Mouse (Mus musculus): ENCODE measurements around the gene Klhl3.
"Not testable (repeated sequence)": the region's sequence is repeated elsewhere in the genome, so short reads cannot be mapped to it uniquely, and the experiment has no call there.

The Klhl3 gene

DNA sequence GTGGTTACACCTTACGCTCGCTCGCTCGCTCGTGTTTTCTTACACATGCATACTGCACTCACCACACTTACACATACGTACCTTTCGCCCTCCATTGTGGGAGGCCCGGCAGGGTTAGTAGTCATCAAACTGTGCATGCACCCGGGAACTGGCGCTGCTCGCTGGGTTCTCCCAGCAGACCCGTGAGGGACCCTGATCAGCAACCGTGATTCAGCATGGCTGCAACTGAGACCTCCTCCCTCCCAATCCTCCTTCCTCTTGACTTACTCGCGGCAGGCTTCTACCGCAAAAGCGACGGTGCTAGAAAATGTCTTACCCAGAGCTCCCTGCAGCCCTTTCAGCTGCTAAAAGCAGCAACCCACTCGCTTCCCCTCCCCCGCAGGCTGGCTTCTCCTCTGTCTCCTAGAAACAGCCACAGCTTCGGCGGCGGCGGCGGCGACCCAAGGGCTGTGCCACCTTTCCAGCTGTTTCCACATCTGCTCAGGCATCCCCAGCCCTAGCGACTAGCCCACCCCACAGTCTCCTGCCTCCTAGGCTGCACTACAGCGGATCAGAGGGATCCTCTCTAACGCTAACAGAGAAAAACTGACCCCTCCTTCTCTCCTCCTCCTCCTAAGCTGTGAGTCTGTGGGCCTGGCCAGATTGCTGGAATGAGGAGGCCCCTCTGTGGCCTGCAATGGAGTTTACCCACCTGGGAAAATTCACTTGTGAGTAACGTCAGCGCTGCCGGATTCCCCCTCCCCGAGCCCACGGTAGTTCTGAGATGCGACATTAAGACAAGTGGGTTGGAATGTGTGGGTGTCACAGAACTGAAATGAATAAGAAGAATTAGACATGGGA is at the start of gene Klhl3:
Gene Klhl3 (minus strand): TSS at position 532 of the 840 bp plus-strand sequence.
- no peak for DNase-seq (ENCODE audit: low read depth, low spot score)

DNA sequence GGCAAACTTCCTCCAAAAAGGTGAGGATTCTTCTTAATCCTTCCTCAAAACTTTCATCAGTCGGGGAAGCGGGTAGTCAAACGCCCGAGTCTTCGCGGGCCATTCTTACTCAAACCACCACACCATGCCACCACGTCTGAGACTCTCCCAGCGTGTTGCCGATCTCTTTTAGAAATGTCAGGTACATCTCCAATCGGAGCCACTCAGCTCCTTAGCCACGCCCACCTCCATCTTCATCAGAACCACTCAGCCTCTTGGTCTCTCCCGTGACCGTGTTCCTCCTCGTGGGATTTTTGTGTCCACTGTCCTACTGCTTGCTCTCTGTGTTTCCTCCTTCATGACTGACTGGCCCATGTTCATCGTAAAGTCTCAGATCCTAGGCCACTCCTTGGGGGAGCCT is 47.4 kb upstream of the Klhl3 start:
- DNase-seq (ENCODE audit: low read depth, low spot score), result no peak

DNA sequence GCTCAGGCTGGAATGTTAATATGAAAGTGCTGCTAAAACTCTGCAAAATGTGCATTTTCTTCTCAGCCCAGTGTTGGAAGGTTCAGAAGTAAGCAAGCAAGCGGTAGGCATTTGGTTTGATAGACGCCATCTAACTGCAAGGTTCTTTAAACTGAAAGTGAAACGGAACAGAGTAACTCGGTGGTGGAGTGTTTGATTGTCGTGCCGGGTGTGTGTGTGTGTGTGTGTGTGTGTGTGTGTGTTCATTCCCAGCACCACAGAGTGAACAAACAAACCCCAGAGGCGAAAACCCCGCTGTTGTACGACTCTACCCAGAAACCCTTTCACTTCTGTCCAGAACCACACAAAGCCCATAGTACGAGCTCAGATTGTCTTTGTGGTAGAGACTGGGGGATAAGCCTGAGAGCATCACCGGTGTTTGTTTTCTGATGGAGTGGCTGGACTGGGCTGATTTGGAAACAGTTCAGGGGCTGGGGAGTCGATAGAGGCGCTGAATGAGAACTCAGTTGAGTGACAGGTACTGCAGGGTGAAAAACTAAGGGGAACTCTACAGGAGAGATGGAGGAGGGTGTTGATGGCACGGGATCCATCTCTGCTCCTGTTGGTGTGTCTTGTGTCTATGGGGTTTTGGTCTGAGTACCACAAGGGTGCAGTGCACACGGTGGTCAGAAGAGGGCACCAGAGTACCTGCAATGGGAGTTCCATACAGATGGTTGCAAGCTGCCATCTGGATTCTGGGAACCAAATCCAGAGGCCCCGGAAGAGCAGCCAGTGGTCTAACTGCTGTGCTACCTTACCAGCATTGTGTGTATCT is 44.9 kb upstream of the Klhl3 start:
- DNase-seq (ENCODE audit: low read depth, low spot score), result peak; percentile 94

DNA sequence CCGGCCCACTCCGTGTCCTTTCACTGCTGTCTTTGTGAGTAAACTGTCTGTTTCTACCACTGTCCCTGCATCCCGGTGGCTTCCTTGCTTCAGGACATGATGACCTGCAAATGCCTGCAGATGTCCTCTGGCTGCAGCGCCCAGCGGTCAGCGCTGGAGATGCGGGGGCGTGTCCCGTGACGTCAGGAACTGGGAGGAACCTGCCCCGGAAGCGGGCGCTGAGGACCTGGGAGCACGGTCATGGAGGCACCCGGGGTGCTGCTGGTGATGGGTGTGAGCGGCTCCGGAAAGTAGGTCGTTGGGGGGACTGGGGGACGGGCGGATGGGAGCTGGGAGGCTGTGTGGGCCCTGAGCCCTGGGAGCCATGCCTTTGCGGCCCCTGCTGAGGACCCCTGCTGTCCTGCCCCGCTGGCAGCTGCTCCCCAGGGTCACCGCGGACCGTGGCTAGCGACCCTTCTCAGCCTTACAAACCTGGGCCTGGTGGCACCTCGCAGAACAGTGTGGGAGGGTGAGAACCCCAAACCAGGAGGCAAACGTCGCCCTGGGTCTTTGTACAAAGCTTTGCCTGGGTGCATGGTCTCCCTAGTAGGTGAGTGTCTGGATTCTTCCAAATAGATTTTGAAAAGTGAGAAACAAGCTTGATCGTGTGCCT is 44.2 kb upstream of the Klhl3 start, which contains the start of gene Idnk:
Gene Idnk (plus strand): TSS at position 203 of the 652 bp plus-strand sequence.
- peak; percentile 71 for DNase-seq (ENCODE audit: low read depth, low spot score)

DNA sequence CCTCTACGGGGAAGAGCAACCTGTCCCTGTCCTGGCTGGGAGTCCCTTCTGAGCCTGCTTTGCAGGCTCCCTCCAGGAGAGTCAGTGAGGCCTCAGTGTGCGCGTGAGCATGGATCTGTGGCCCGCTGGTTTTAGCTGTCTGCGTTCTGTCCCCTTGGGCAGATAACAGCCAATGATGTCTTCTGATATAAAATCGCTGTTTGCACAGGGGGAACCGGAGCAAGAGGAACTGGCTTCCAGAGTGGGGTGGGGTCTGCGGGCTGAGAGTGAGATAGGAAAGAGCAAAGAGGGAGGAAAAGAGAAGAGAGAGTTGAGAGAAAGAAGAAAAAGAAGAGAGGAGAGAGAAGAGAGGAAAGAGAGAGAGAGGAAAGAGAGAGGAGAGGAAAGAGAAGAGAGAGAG is 43.6 kb upstream of the Klhl3 start:
- DNase-seq (ENCODE audit: low read depth, low spot score), result no peak

DNA sequence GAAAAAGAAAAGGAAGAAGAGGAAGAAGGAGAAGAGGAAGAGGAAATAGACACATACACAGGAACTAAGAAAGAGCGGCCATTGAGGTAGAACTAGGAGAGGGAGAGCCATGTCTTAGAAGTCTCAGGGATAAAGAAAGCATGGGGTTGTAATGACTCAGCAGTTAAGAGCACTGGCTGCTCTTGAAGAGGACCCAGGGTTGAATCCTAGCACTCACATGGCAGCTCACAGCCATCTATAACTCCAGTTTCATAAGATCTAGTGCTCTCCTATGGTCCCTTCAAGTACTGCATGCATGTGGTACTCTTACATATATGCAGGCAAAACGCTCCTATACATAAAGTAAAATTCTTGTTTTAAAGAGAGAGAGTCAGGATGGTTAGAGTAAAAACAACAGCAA is 42.6 kb upstream of the Klhl3 start:
- DNase-seq (ENCODE audit: low read depth, low spot score), result no peak

DNA sequence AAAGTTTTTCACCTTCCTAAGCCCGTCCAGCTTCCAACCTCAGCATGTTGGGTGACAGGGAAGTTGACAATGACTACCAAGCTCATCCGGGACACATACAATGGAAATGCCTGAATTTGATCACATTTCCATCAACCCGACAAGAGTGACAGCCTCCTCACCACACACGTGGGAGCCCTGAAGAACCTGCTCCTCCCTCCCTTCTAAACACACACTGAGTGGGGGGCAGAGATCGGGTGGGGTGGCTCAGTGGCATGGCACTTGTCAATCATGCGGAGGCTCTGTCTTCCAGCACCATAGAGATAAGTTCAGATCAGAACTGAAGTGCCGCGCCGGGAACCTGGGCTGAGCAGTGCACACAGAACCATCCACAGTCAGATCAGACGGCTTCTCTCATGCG is 37.0 kb upstream of the Klhl3 start:
- no peak for DNase-seq (ENCODE audit: low read depth, low spot score)

DNA sequence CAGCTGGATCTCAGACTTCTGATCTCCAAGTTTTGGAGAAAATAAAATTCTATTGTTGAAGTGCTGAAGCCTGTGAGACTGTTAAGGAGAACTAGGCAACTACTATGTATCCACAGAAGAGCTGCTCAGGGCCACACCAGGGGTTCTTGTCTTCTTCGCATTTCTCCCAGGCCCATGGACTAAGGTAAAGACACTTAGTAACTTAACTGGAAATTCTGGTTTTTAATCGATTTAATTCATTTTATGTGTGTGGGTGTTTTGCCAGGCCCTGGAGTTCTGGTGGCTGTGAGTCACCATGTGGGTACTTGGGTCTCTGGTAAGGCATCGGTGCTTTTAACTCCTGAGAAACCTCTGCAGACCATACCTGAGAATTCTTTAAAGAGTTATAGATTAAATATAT is 36.2 kb upstream of the Klhl3 start:
- DNase-seq (ENCODE audit: low read depth, low spot score), result no peak

DNA sequence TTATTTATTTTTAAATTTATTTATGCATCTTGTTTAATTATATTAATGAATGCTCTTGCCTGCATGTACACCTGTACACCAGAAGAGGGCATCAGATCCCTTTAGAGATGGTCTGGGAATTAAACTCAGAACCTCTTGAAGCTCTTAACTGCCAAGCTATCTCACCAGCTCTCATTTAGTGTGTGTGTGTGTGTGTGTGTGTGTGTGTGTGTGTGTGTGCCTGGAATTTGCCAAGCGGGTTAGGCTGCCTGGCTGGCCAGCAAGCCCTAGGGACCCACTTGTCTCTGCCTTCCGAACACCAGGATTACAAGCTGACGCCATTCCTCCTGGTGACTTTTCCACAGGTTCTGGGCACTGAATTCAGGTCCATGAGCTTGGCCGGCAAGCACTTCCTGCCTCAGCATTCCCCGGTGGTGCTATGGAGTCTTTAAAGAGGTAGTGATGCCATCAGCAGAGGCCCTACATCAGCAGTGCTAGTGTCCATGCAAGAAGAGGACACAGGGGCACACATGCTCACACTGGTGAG is 35.7 kb upstream of the Klhl3 start:
- peak; percentile 31 for DNase-seq (ENCODE audit: low read depth, low spot score)

DNA sequence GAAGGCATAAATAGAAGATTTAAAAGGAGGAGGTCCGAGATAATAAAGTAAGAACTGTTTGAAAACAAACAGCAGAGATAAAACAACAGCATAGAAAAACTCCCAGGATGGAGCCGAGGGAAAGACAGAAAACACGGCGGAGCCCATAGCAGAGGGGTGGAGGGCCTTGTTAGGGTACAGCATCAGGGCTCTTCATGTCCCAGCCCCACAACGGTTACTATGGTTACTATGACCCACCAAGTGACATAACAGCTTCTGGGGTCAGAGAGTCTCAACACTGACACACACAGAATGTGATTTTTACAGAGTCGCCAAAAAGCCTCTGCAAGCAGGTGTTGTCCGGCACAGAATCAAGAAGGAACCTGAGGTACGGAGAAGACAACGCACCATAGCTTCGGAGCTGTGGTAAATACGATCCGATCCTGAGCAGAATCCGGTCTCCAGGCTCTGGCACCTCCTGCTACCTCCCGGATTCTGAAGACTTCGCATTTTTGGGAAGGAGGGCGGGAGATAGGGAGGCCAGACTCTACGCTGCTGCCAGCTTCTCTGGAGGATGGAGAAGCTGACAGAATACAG is 35.0 kb upstream of the Klhl3 start:
- DNase-seq (ENCODE audit: low read depth, low spot score), result peak; percentile 58

DNA sequence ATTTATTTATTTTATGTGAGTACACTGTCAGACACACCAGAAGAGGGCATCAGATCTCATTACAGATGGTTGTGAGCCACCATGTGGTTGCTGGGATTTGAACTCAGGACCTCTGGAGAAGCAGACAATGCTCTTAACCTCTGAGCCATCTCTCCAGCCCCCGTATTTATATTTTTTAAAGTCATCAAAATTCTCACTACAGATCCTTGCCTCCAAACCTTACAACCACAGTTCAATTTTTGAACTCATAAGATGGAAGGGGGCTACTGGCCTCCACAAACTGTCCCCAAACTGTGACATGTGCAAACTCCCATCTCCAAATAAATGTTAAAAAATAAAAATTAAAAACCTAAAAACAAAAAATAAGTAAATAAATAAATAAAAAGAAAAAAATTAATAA is 34.4 kb upstream of the Klhl3 start:
- DNase-seq (ENCODE audit: low read depth, low spot score), result no peak

DNA sequence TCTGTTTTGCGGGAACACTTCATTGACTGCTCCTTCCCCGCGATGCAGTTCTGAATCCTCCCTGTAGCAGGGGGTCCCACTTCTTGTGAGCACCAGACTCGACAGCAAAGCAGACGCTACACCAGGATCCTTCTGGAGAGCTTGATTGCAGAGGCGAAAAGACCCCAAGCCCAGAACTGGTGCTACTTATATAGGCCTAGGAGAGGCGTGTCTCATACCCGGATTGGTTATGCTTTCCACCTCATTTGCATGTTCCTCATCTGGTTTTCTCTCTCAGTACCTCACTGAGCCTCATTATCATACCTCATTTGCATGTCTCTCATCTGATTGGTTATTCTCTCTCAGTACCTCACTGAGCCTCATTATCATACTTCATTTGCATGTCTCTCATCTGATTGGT is 33.2 kb upstream of the Klhl3 start:
- DNase-seq (ENCODE audit: low read depth, low spot score), result not testable (repeated sequence)

DNA sequence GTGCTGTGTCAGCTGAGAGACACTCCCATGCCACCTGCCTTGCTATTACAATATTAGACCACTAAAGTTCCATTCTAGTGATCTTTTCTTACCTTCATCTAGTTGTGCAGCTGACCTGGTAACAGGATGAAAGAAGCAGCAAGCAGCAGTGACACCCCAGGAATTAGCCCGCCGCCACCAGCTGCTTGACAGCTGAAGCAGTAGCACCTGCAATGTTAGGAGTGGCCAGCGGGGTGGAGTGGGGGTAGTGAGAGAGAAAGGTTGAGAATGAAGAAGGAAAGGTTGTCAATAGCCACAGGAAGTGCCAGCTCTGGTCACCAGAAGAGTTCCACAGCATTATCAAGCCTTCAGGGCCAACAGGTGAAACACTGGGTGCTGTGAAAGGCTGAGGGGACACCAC is 18.3 kb upstream of the Klhl3 start:
- no peak for DNase-seq (ENCODE audit: low read depth, low spot score)

DNA sequence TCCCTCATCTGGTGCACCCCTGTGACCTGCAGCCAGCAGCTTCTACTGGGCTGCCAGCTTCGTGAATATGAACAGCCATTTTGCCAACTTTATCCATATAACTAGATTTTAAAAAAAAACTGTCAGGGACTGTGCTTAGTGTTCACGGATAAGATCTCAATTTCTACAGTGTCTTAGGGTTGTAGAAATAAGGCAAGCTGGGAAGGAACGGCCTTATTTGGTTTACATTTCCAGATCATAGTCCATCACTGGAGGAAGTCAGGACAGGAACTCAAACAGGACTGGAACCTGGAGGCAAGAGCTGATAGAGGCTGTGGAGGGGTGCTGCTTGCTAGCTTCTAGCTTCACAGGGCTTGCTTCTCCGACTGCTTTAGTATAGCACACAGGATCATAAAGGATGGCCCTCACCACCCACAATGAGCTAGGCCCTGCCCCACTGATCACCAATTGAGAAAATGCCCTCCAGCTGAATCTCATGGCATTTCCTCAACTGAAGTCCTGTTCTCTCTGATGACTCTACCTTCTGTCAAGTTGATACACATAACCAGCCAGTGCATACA is 16.4 kb upstream of the Klhl3 start:
- DNase-seq (ENCODE audit: low read depth, low spot score), result no peak

DNA sequence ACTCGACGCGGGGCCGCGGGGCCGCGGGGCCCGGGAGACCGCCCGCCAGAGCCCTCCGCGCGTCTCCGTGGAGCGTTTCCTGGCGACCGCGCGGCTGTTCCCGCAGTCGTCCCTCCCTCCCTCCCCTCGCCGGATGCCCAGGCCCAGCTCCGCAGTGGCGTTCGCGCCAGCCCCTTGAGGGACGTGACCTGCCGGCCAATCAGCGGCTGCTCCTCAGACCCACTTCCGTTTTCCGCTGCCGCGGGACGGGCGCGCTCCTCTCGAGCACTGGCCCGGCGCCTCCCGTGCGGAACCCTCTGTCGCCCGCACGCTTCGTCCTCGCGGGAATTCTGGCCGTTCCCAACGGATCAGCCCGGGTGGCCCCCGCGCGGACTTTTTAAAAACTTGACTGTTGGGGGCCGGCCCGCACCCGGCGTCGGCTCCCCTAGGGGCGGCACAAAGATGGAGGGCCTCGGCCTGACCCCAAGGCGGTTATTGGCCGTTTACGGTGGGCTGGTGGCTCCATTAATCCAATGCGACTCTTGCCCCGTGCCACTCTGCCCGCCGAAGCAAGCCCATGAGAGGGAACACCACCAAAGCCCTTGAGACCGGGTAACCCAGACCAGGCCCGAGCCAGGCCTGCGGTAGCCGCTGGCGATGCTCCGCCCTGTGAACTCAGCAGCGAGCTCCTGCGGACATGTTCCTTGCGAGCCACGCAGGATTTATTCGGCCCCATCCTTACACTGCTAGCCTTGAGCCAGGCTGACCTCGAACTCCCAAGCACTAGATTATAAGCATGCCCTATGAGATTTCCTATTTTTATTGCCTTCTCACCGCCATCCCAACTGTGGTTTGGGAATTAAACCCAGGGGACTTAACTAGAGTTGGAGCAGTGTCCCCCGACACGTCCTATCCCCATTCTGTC is 15.6 kb upstream of the Klhl3 start:
- peak; percentile 87 for DNase-seq (ENCODE audit: low read depth, low spot score)

DNA sequence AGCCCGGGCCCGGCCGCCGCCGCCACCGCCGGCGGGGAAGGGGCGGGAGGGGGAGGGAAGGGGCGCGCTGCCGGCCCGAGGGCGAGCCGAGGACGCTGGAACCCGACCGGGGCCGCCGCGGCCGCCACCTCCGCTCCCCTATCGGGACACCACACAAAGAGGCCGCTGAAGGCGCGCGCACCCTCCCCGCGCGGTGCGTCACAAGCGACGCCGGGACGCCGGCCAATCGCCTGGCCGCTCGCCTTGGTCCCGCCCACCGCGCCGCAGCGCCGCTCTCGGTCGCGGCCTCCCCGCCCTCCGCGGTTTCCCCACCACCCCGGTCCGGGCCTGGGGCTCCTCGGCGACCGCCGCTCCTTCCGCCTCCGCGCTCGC is 15.0 kb upstream of the Klhl3 start, which contains the start of gene Hnrnpa0:
Gene Hnrnpa0 (minus strand): TSS at position 161 of the 372 bp plus-strand sequence.
- DNase-seq (ENCODE audit: low read depth, low spot score), result peak; percentile 93

DNA sequence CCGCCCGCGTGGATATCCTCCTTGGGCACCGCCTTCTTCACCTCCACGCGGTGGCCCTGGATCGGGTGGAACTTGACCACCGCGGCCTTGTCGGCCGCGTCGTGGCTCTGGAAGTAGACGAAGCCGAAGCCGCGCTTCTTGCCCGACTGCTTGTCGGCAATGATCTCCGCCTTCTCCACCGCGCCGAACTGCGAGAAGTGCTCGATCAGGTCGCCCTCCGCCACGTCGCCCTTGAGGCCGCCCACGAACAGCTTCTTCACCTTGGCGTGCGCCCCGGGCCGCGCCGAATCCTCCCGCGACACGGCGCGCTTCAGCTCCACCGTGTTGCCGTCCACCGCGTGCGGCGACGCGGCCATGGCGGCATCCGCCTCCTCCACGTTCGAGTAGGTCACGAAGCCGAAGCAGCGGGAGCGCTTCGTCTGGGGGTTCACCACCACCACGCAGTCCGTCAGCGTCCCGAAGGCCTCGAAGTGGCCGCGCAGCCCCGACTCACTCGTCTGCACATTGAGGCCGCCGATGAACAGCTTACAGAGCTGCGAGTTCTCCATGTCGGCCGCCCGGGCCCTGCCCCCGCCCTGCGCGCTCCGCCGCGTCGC is 14.5 kb upstream of the Klhl3 start:
- peak; percentile 54 for DNase-seq (ENCODE audit: low read depth, low spot score)

DNA sequence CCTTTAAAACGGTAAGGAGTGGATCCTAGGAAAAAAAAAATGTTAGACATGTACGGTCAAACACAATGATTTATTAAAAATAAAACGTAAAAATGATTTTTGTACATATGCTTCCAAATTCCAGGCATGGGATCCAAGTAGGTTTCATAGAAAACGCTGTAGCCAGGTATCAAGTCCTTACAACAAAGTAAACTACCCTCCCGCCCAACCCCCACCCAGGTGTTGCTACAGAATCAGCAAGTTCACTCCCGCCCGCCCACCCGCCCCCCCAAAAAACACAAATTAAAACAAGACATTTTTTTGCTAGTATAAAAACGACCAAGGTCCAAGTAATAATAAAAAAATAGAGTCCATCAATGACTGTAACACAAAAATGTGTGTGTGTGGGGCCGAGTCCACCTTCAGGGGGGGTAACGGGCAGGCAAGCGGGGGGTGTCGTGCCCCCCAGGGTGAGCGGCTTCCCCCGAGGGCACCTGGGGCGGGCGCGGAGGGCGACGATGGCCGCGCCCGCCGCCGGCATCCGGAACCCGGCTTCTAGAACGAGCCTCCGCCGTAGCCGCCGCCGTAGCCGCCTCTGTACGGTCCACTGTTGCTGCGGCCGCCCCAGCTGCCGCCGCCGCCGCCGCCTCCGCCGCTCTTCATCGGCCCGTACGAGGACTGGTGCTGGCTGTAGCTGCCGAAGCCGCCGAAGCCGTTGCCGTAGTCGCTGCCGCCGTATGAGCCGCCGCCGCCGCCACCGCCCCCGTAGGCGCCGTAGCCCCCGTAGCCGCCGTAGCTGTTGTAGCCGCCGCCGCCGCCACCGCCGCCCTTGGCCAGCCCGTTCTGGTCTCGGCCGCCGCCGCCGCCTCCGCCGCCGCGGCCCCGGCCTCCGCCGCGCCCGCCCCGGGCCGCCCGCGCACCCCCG is 13.7 kb upstream of the Klhl3 start:
- DNase-seq (ENCODE audit: low read depth, low spot score), result peak; percentile 42

DNA sequence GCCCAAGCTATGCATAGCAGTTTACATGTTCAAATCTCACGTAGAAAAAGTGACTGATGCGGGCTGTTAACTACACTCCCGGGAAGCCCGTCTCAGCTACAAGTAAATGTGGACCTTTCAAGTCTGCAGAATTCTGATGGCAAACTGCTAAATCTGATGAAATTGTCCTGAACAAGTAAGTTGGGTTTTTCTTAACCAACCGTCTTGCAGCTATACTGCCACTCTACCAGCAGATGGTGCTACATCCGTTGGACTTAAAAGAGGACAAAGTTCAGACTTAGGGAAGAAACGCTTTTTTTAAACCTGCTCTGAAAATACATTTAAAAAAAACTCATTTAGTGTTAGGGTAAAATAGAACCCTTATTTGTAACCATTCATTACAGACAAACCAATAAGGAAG is 12.7 kb upstream of the Klhl3 start:
- DNase-seq (ENCODE audit: low read depth, low spot score), result peak; percentile 76

Measured in c-Kit-negative CD71-positive TER-119-positive erythroid progenitor cells, embryonic 14.5 days (primary cell).